Mouse (Mus musculus) pancreas, adult 10 weeks (tissue): Measurements from ENCODE around the gene Plekhh2. TPM values are rescaled to one million over a fixed set of nuclear protein-coding genes. Genes with fewer than 3 reads are reported as not detected.

Experiments
- polyA plus RNA-seq: library from polyadenylated mRNA; stranded (reverse); fragments of 350-450 nt; fragmentation: Illumina TruSeq; extraction: RNeasy Lipid Tissue Mini Kit (QIAGEN cat#74804); gene quantifications from one replicate; pipeline ENCODE4 v1.2.3, GENCODE M21; 2015; ENCODE audit warnings: low read depth, low replicate concordance; ENCODE audit not compliant: insufficient read depth

The Plekhh2 gene
- 2.0 TPM for polyA plus RNA-seq

DNA sequence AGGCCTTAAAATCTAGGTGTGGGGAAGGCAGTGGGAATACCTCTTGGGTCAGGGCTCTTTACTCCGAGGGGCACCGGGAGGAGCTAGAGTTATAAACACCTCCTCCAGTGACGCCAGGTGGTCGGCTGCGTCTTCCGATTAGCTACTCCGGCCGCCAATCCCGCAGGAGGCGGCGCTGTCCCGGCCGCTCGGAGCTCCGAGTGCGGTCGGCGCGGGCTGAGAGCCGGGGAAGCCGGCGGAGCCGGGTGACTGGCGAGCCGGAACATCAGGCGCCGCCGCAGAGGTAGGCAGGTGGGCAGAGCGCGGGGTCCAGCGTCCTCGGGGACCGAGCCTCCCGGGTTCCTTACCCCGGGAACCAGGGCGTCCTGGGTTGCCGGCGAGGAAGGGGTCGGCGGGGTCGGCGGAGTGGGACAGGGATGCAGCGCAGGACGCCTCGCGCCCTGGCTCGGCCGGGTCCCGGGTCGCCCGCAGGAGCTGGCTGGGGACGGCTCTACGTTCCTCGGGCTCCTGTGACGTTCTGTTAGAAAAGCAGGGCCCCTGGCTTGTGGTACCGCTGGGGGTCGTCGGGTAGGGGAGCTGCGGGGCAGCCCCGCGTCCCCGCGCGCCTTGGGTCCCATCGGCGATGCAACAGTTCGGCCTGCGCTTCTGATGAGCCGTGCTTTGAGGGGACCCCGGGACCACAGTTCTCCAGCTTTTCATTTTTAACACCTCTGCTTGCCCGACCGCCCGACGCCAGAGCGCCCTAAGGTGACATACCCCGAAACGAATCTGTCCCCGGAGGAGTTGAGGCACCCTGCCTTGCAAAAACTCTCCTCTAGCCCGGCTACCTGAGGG lies at the start of gene Plekhh2:
Plekhh2 (plus strand) TSS at position 214 of the 834 bp plus-strand sequence.

DNA sequence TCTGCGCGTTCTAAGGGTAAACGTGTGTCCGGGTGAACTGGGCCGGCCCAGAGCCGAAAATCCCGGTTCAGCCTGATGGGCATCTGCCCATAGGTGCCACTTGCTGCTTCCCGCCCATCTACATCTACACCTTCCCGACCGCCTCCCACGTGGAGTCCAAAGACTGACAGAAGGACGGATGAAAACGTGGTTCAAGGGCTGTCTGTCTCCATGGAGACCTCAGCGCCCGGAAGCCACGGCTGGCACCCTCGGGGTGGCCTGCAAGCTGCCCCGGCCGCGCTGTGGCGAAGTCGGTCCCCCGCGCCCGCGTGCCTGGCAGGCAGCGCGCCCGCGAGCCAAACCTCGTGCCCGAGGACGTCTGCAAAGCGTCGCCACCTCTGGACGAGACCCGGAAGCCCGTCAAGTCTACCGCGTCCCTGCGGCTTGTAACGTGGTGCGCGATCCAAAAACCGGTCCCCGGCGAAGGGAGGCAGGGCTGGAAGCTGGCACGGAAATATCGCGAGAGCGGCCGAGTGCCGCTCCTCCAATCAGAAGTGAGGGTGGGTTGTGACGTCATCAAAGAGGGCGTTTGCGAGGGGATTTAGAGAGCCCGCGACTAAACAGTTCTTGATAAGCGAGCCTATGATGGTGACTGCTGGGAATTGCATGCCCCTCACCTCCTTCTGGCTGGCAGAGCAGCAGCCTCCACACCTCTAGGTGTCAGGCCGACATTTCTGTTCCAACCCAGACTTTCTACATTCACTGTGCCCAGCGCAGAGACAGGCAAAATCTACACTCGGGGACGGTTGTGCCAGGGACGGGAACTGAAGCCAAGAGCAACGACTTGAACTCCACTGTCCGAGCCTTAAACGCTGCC lies 45.7 kb upstream of the Plekhh2 start, which contains the start of gene Thada:
Thada (minus strand) TSS at position 453 of the 856 bp plus-strand sequence.

DNA sequence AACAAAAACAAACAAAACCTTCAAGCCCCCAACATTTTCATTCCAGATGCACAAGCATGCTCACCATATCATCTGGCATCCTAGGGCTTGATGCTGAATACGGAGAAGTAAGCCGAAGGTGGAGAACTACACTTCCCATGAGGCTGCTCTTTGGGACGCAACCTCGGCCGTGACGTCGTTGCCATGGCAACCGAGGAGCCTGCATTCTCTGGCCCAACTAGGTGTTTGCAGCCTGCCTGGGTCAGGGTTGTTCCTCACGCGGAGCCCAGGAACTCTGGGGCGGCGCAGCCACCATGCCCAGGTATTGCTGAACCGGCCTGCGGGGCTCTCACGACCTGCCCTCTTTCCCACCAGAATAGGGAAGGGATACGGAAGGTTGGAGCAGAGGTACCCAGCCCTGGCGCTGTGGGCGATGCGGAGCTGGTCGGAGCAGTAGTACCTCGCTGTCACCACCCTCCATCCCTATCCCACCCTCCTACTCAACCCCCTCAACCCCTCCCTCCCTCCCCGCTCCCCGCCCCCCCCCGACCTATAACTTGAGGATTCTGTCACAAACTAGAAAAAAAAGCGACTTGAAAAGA lies 114.7 kb downstream of the Plekhh2 start, which contains the start of gene Dync2li1:
Dync2li1 (plus strand) TSS at position 221 of the 581 bp plus-strand sequence.

Other genes starting within 250 kb of the Plekhh2 start
- 5.0 TPM for gene Thada, start 45.7 kb upstream of the Plekhh2 start, polyA plus RNA-seq
- 3.5 TPM for gene Dync2li1, start 114.6 kb downstream of the Plekhh2 start, polyA plus RNA-seq
- gene Abcg8, start 164.4 kb downstream of the Plekhh2 start, polyA plus RNA-seq, result 1.1 TPM
- gene Abcg5, start 171.1 kb downstream of the Plekhh2 start, polyA plus RNA-seq, result 1.8 TPM